ENCODE assay signal across 27 mouse cellular contexts in genomic region chr11:69447299-69447698, GRCm38 (mm10). TPM values are rescaled to one million over a fixed set of nuclear protein-coding genes. Genes with fewer than 3 reads are reported as not detected.
A peak's percentile ranks its signal among the peaks of the same experiment; 100 is the strongest.
DNase-seq lines count a peak whose midpoint lies in the region; ATAC-seq and TF ChIP-seq lines count a peak whose summit lies in the region.
"Had no signal": no experiment of that assay in that cellular context is flagged by ENCODE, and none has a peak within 500 bp of the region (broad histone marks: within the 10 kb centered on the region; RNA-seq: fewer than 3 reads in every experiment).

No protein-coding gene starts in this region.

- H3K36me3 ChIP-seq in hindbrain, embryonic 12.5 days: no peaks in the 10 kb centered on the region
- no peaks in the 10 kb centered on the region for H3K36me3 ChIP-seq in hindbrain, embryonic 11.5 days (ENCODE audit: control insufficient read depth, insufficient read depth, low read length)
- no peaks in the 10 kb centered on the region for H3K36me3 ChIP-seq in midbrain, embryonic 12.5 days
- no peaks in the 10 kb centered on the region for H3K36me3 ChIP-seq in midbrain, embryonic 16.5 days (ENCODE audit: control insufficient read depth, insufficient read depth, low read length)
- H3K36me3 ChIP-seq in hindbrain, embryonic 15.5 days: no peaks in the 10 kb centered on the region
- H3K36me3 ChIP-seq in midbrain, postnatal 0 days (ENCODE audit: insufficient read depth, low read length): no peaks in the 10 kb centered on the region
- H3K36me3 ChIP-seq: embryonic facial prominence, embryonic 10.5 days; embryonic facial prominence, embryonic 13.5 days; forebrain, embryonic 12.5 days; forebrain, embryonic 15.5 days had no signal

- H3K9ac ChIP-seq in hindbrain, embryonic 12.5 days: no peak overlapping the region
- no peak overlapping the region for H3K9ac ChIP-seq in hindbrain, embryonic 11.5 days (ENCODE audit: low read depth, low read length)
- no peak overlapping the region for H3K9ac ChIP-seq in midbrain, embryonic 12.5 days (replicated peaks)
- H3K9ac ChIP-seq in midbrain, embryonic 16.5 days (ENCODE audit: low read depth, low read length): no peak overlapping the region
- H3K9ac ChIP-seq in hindbrain, embryonic 15.5 days: no peak overlapping the region
- no peak overlapping the region for H3K9ac ChIP-seq in midbrain, postnatal 0 days (replicated peaks; ENCODE audit: low read length, poor library complexity, severe bottlenecking)
- H3K9ac ChIP-seq: embryonic facial prominence, embryonic 13.5 days; forebrain, embryonic 12.5 days; forebrain, embryonic 15.5 days had no signal

- no peak for ATAC-seq in hindbrain, embryonic 12.5 days (ENCODE audit: low FRiP score)
- ATAC-seq in hindbrain, embryonic 11.5 days (ENCODE audit: low FRiP score): no peak
- ATAC-seq in midbrain, embryonic 12.5 days (ENCODE audit: low FRiP score, low read depth): no peak
- no peak for ATAC-seq in midbrain, embryonic 16.5 days
- ATAC-seq in hindbrain, embryonic 15.5 days (ENCODE audit: low FRiP score, low read depth): no peak
- ATAC-seq in midbrain, postnatal 0 days (ENCODE audit: low FRiP score): no peak
- ATAC-seq: activated CD4-positive, CD25-positive, alpha-beta regulatory T cell, adult 4 months; forebrain, embryonic 15.5 days; inflammation-experienced regulatory T-cells, adult 6 months; intestine, embryonic 16.5 days had no signal

- no peak for DNase-seq in hindbrain, embryonic 11.5 days (ENCODE audit: low spot score)
- DNase-seq in midbrain, postnatal 0 days (ENCODE audit: low spot score): no peak
- no peak for DNase-seq in MN1 (ENCODE audit: low spot score)
- DNase-seq: adrenal gland, adult 8-10 months; adrenal gland, postnatal 25 days; B cell, adult 2 months; cerebellum, adult 11-12 months; cerebellum, adult 8-10 months; cerebellum, postnatal 10 days; cerebellum, postnatal 36 days; embryo, embryonic 11 days; gastrocnemius, adult 2 months; gastrocnemius, postnatal 14 days; heart, adult 11 months had no signal

- H3K9me3 ChIP-seq in hindbrain, embryonic 12.5 days (replicated peaks): no peaks in the 10 kb centered on the region
- no peaks in the 10 kb centered on the region for H3K9me3 ChIP-seq in hindbrain, embryonic 11.5 days (ENCODE audit: control insufficient read depth, low read length)
- no peaks in the 10 kb centered on the region for H3K9me3 ChIP-seq in midbrain, embryonic 12.5 days
- H3K9me3 ChIP-seq in midbrain, embryonic 16.5 days (replicated peaks; ENCODE audit: control insufficient read depth, low read length, poor library complexity, severe bottlenecking): no peaks in the 10 kb centered on the region
- H3K9me3 ChIP-seq in hindbrain, embryonic 15.5 days: no peaks in the 10 kb centered on the region
- H3K9me3 ChIP-seq in midbrain, postnatal 0 days (ENCODE audit: low read length): no peaks in the 10 kb centered on the region
- H3K9me3 ChIP-seq: embryonic facial prominence, embryonic 10.5 days; embryonic facial prominence, embryonic 13.5 days; forebrain, embryonic 12.5 days; forebrain, embryonic 15.5 days had no signal

- no peak for TF ChIP-seq CTCF in midbrain, postnatal 0 days (IDR thresholded peaks at IDR 0.05)

- 0 out of 2 replicates have a peak overlapping the region, but pooled peaks have one; percentile 49 for H3K27ac ChIP-seq in hindbrain, embryonic 12.5 days
- H3K27ac ChIP-seq in hindbrain, embryonic 11.5 days (ENCODE audit: low read depth, low read length): no peak overlapping the region
- H3K27ac ChIP-seq in midbrain, embryonic 12.5 days (replicated peaks): peak overlapping the region; percentile 30; the same call in 1 of the 2 replicates
- H3K27ac ChIP-seq in midbrain, embryonic 16.5 days (ENCODE audit: low read length): no peak overlapping the region
- peak overlapping the region; percentile 25; the same call in 1 of the 2 replicates for H3K27ac ChIP-seq in hindbrain, embryonic 15.5 days (replicated peaks)
- 0 out of 2 replicates have a peak overlapping the region, but pooled peaks have one; percentile 38 for H3K27ac ChIP-seq in midbrain, postnatal 0 days (ENCODE audit: low read depth, low read length)
- H3K27ac ChIP-seq: embryonic facial prominence, embryonic 10.5 days; embryonic facial prominence, embryonic 13.5 days; forebrain, embryonic 12.5 days; forebrain, embryonic 15.5 days; gastrocnemius, adult 2 months had no signal

- H3K27me3 ChIP-seq in hindbrain, embryonic 12.5 days: no peaks in the 10 kb centered on the region
- H3K27me3 ChIP-seq in hindbrain, embryonic 11.5 days (ENCODE audit: control insufficient read depth, insufficient read depth, low read length): no peaks in the 10 kb centered on the region
- no peaks in the 10 kb centered on the region for H3K27me3 ChIP-seq in midbrain, embryonic 12.5 days
- H3K27me3 ChIP-seq in midbrain, embryonic 16.5 days (ENCODE audit: control insufficient read depth, insufficient read depth, low read depth, low read length): no peaks in the 10 kb centered on the region
- H3K27me3 ChIP-seq in hindbrain, embryonic 15.5 days: no peaks in the 10 kb centered on the region
- H3K27me3 ChIP-seq in midbrain, postnatal 0 days (ENCODE audit: insufficient read depth, low read length): no peaks in the 10 kb centered on the region
- H3K27me3 ChIP-seq: embryonic facial prominence, embryonic 13.5 days; forebrain, embryonic 12.5 days; forebrain, embryonic 15.5 days had no signal

- H3K4me2 ChIP-seq in hindbrain, embryonic 12.5 days (replicated peaks): no peak overlapping the region
- no peak overlapping the region for H3K4me2 ChIP-seq in hindbrain, embryonic 11.5 days (replicated peaks; ENCODE audit: low read depth, low read length)
- no peak overlapping the region for H3K4me2 ChIP-seq in midbrain, embryonic 12.5 days (replicated peaks)
- H3K4me2 ChIP-seq in midbrain, embryonic 16.5 days (ENCODE audit: low read length): no peak overlapping the region
- no peak overlapping the region for H3K4me2 ChIP-seq in hindbrain, embryonic 15.5 days
- H3K4me2 ChIP-seq in midbrain, postnatal 0 days (ENCODE audit: low read depth, low read length, poor library complexity, severe bottlenecking): no peak overlapping the region
- H3K4me2 ChIP-seq: embryonic facial prominence, embryonic 13.5 days; forebrain, embryonic 12.5 days; forebrain, embryonic 15.5 days; heart, embryonic 11.5 days had no signal

- H3K4me3 ChIP-seq in hindbrain, embryonic 12.5 days: no peak overlapping the region
- no peak overlapping the region for H3K4me3 ChIP-seq in hindbrain, embryonic 11.5 days (ENCODE audit: low read depth, low read length)
- no peak overlapping the region for H3K4me3 ChIP-seq in midbrain, embryonic 12.5 days
- H3K4me3 ChIP-seq in midbrain, embryonic 16.5 days (ENCODE audit: low read depth, low read length): no peak overlapping the region
- no peak overlapping the region for H3K4me3 ChIP-seq in hindbrain, embryonic 15.5 days
- no peak overlapping the region for H3K4me3 ChIP-seq in midbrain, postnatal 0 days (ENCODE audit: low read depth, low read length)
- H3K4me3 ChIP-seq: embryonic facial prominence, embryonic 10.5 days; embryonic facial prominence, embryonic 13.5 days; erythroblast, embryonic 14.5 days; forebrain, embryonic 12.5 days; forebrain, embryonic 15.5 days; gastrocnemius, adult 2 months had no signal

- peaks cover 4% of the 10 kb centered on the region for H3K4me1 ChIP-seq in hindbrain, embryonic 12.5 days
- no peaks in the 10 kb centered on the region; the same call in 1 of the 2 replicates for H3K4me1 ChIP-seq in hindbrain, embryonic 11.5 days (replicated peaks; ENCODE audit: control insufficient read depth, insufficient read depth, low read length)
- H3K4me1 ChIP-seq in midbrain, embryonic 12.5 days: no peaks in the 10 kb centered on the region; the same call in 1 of the 2 replicates
- H3K4me1 ChIP-seq in midbrain, embryonic 16.5 days (ENCODE audit: control insufficient read depth, insufficient read depth, low read length): peaks cover 2% of the 10 kb centered on the region; the same call in 1 of the 2 replicates
- H3K4me1 ChIP-seq in hindbrain, embryonic 15.5 days (replicated peaks): peaks cover 11% of the 10 kb centered on the region; the same call in 1 of the 2 replicates
- H3K4me1 ChIP-seq in midbrain, postnatal 0 days (ENCODE audit: insufficient read depth, low read length): peaks cover 6% of the 10 kb centered on the region; the same call in 1 of the 2 replicates
- H3K4me1 ChIP-seq: forebrain, embryonic 15.5 days had no signal

- WGBS in hindbrain, embryonic 12.5 days: 76% methylated on average over 7 of the region's 7 CpGs
- 73% methylated on average over 7 of the region's 7 CpGs for WGBS in hindbrain, embryonic 11.5 days
- WGBS in midbrain, embryonic 12.5 days: 78% methylated on average over 7 of the region's 7 CpGs
- 70% methylated on average over 7 of the region's 7 CpGs for WGBS in midbrain, embryonic 16.5 days
- 62% methylated on average over 7 of the region's 7 CpGs for WGBS in hindbrain, embryonic 15.5 days
- 69% methylated on average over 7 of the region's 7 CpGs for WGBS in midbrain, postnatal 0 days

RNA-seq across cellular contexts. Expression of gene Kdm6b, which starts 33.8 kb away (rescaled TPM):
- polyA plus RNA-seq in hindbrain, embryonic 12.5 days (2016; fragmentation: Nextera tagmentation; extraction: Ambion mirVana): 51.4 and 51.6 TPM in 2 replicates
- polyA plus RNA-seq in hindbrain, embryonic 11.5 days (2014; fragmentation: Nextera tagmentation; extraction: Ambion mirVana): 33.7 and 40.9 TPM in 2 replicates
- polyA plus RNA-seq in midbrain, embryonic 12.5 days (2016; fragmentation: Nextera tagmentation; extraction: Ambion mirVana): 48.7 and 50.7 TPM in 2 replicates
- polyA plus RNA-seq in midbrain, embryonic 16.5 days (2015; fragmentation: Nextera tagmentation; extraction: Ambion mirVana): 36.4 and 39.0 TPM in 2 replicates
- polyA plus RNA-seq in hindbrain, embryonic 15.5 days (2015; fragmentation: Nextera tagmentation; extraction: Ambion mirVana): 33.7 and 34.9 TPM in 2 replicates
- 12.1 and 14.5 TPM in 2 replicates for total RNA-seq in midbrain, postnatal 0 days (2014; rRNA removed)
- polyA plus RNA-seq in midbrain, postnatal 0 days (2015; fragmentation: Nextera tagmentation; extraction: Ambion mirVana): 18.9 and 22.7 TPM in 2 replicates

RNA-seq across cellular contexts. Expression of gene Tmem88, which starts 49.3 kb away (rescaled TPM):
- 13.2 and 14.8 TPM in 2 replicates for polyA plus RNA-seq in hindbrain, embryonic 12.5 days (2016; fragmentation: Nextera tagmentation; extraction: Ambion mirVana)
- polyA plus RNA-seq in hindbrain, embryonic 11.5 days (2014; fragmentation: Nextera tagmentation; extraction: Ambion mirVana): 15.7 and 17.1 TPM in 2 replicates
- 11.4 and 12.1 TPM in 2 replicates for polyA plus RNA-seq in midbrain, embryonic 12.5 days (2016; fragmentation: Nextera tagmentation; extraction: Ambion mirVana)
- 5.2 and 5.9 TPM in 2 replicates for polyA plus RNA-seq in midbrain, embryonic 16.5 days (2015; fragmentation: Nextera tagmentation; extraction: Ambion mirVana)
- polyA plus RNA-seq in hindbrain, embryonic 15.5 days (2015; fragmentation: Nextera tagmentation; extraction: Ambion mirVana): 6.8 and 7.2 TPM in 2 replicates
- 4.4 and 5.7 TPM in 2 replicates for total RNA-seq in midbrain, postnatal 0 days (2014; rRNA removed)
- polyA plus RNA-seq in midbrain, postnatal 0 days (2015; fragmentation: Nextera tagmentation; extraction: Ambion mirVana): 5.8 and 6.3 TPM in 2 replicates

RNA-seq across cellular contexts. Expression of gene Cyb5d1, which starts 51.9 kb away (rescaled TPM):
- polyA plus RNA-seq in hindbrain, embryonic 12.5 days (2016; fragmentation: Nextera tagmentation; extraction: Ambion mirVana): 48.0 and 50.5 TPM in 2 replicates
- polyA plus RNA-seq in hindbrain, embryonic 11.5 days (2014; fragmentation: Nextera tagmentation; extraction: Ambion mirVana): 32.7 and 45.2 TPM in 2 replicates
- 52.9 and 53.8 TPM in 2 replicates for polyA plus RNA-seq in midbrain, embryonic 12.5 days (2016; fragmentation: Nextera tagmentation; extraction: Ambion mirVana)
- polyA plus RNA-seq in midbrain, embryonic 16.5 days (2015; fragmentation: Nextera tagmentation; extraction: Ambion mirVana): 27.1 and 28.9 TPM in 2 replicates
- polyA plus RNA-seq in hindbrain, embryonic 15.5 days (2015; fragmentation: Nextera tagmentation; extraction: Ambion mirVana): 30.6 and 33.5 TPM in 2 replicates
- total RNA-seq in midbrain, postnatal 0 days (2014; rRNA removed): 16.5 and 22.6 TPM in 2 replicates
- polyA plus RNA-seq in midbrain, postnatal 0 days (2015; fragmentation: Nextera tagmentation; extraction: Ambion mirVana): 18.2 and 18.8 TPM in 2 replicates

RNA-seq across cellular contexts. Expression of gene Naa38, which starts 52.0 kb away (rescaled TPM):
- 94.0 and 103 TPM in 2 replicates for polyA plus RNA-seq in hindbrain, embryonic 12.5 days (2016; fragmentation: Nextera tagmentation; extraction: Ambion mirVana)
- polyA plus RNA-seq in hindbrain, embryonic 11.5 days (2014; fragmentation: Nextera tagmentation; extraction: Ambion mirVana): 120 and 124 TPM in 2 replicates
- polyA plus RNA-seq in midbrain, embryonic 12.5 days (2016; fragmentation: Nextera tagmentation; extraction: Ambion mirVana): 98.9 and 105 TPM in 2 replicates
- polyA plus RNA-seq in midbrain, embryonic 16.5 days (2015; fragmentation: Nextera tagmentation; extraction: Ambion mirVana): 86.2 and 89.6 TPM in 2 replicates
- polyA plus RNA-seq in hindbrain, embryonic 15.5 days (2015; fragmentation: Nextera tagmentation; extraction: Ambion mirVana): 109 and 121 TPM in 2 replicates
- total RNA-seq in midbrain, postnatal 0 days (2014; rRNA removed): 32.6 and 95.9 TPM in 2 replicates
- 120 and 147 TPM in 2 replicates for polyA plus RNA-seq in midbrain, postnatal 0 days (2015; fragmentation: Nextera tagmentation; extraction: Ambion mirVana)

Comparison
In these comparisons a context has a peak if more than half of its experiments do, and no peak if none do; other contexts are left out.
1. H3K27ac ChIP-seq: peak in hindbrain, embryonic 12.5 days (single experiment), midbrain, embryonic 12.5 days (single experiment), hindbrain, embryonic 15.5 days (single experiment) and midbrain, postnatal 0 days (single experiment); none in hindbrain, embryonic 11.5 days (single experiment) and midbrain, embryonic 16.5 days (single experiment).